Mouse (Mus musculus) CD4-positive, CD25-positive, alpha-beta regulatory T cell, adult 4 months (primary cell): ENCODE results near the gene Tapbpl. TPM values are rescaled to one million over a fixed set of nuclear protein-coding genes. Genes with fewer than 3 reads are reported as not detected.
A peak's percentile ranks its signal among the peaks of the same experiment; 100 is the strongest.

Experiments
- ATAC-seq: one replicate; pipeline ENCODE4 v1.8.0; 2017
- polyA plus RNA-seq, 2 experiments: library from polyadenylated mRNA; unstranded; fragments of 100-300 nt; shearing (Covaris generic); gene quantifications; one replicate each; pipeline ENCODE4 v1.2.1; 2017

Tapbpl gene
- polyA plus RNA-seq, 2 experiments from 2014 or later: 88.2 to 156 TPM

DNA sequence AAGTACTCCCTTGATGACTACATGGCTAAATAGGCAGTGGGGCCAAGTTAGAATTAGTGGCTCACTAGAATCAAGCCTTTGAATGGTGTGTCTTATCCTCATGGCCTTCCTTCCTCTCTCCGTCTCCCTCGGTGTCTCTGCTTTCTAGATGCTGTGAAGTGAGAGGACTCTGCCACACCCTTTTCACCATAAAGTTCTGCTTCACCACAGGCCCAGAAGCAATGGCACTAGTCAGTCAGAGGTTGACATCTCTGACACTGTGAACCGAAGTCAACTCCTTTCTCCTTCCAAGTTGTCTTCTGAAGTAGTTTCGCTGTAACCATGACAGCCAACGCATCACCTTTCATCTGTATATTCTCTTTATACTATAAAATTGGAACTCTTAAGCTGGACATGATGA is 7.9 kb upstream of the Tapbpl start:
- no peak for ATAC-seq

DNA sequence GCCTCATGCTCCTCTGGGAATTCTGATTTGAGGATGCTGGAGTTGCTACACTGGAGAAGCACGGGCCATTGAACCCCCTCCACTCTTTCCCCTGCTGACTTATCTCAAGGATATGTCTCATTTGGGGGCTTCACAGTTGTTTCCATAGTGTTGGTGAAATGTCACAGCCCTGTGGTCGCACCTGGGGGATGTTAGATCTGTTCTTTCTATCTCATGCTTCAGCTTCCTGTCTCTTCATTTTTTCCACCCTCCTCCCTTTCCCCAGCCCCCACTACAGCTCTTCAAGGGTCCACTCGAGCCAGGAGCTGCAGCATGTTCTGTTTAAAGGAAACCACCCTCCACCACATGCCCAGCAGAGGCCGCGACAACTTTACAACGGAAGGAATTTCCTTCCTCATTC is 6.7 kb upstream of the Tapbpl start:
- ATAC-seq: peak; percentile 22

DNA sequence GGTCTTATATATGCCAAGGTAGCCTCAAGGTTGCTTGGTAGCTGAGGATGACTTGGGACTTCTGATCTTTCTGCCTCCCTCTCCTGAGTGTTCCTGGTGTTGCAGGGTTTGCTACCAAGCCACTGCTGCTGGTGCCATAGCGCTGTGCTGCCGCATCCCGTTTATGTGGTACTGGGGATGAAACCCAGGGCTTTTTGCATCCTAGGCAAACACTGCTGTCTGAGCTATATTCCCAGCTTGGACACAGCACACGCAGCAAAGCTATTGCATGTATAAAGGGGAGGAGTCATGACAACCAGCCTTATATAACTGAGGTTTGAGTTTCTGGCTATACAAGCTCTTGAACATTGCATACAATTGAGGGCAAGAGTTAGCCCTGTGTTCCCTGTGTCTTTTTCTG is 5.8 kb upstream of the Tapbpl start:
- ATAC-seq: peak; percentile 33

DNA sequence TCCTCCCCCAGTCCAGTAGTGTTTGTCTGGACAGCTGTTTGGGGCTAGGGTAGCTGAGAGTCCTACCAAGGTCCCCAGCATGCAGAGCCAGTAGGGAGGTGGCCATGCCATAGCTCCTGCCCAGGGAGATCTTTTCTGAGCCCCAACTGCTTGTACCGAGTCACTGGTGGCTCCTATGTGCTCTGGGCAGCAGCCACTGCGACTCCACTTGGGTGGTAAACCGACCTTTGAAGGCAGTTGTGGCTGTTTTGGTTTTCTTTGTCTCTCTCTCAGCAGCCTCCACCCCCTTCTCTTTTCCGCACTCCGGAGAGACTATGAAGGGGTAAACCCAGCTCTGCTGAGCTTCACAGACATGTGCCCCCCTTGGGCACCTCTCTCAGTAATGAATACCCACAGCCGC is 5.1 kb upstream of the Tapbpl start, which contains the start of gene Cd27:
Gene Cd27 (minus strand): TSS at position 229 of the 400 bp plus-strand sequence.
- ATAC-seq: peak; percentile 40

DNA sequence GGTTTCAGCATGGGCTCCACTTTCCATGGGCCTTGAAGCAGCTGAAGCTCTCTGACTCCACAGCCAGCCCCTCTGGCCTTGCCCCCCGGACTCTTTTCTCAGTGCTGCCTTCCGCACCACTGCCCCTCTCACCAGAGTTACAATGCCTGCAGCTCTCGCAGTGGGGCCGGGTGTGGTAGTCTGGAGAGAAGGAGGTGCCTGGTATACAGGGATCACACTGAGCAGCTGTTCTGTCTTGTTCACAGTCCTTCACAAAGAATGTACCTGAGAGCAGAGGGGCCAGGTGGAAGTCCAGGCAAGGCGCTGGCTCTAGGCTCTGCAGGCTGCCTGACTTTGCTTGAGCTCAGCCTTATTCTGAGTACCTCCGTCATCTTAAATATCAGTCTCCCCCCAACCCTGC is 4.7 kb upstream of the Tapbpl start:
- ATAC-seq: no peak

DNA sequence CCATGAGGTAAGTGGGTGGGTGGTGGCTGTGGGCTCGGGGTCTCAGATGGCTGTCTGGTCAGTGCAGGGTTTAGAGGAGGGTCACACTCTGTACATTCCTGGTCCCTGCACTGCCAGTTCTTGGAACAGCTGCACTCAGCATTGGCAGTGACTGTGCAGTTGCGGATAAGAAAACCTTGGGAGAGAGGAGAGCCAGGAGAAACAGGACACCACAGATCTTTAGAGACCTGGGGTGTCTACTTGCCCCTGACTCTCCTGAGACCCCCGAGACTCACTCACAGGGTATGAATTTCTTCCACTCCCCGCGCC is 2.8 kb upstream of the Tapbpl start:
- no peak for ATAC-seq

DNA sequence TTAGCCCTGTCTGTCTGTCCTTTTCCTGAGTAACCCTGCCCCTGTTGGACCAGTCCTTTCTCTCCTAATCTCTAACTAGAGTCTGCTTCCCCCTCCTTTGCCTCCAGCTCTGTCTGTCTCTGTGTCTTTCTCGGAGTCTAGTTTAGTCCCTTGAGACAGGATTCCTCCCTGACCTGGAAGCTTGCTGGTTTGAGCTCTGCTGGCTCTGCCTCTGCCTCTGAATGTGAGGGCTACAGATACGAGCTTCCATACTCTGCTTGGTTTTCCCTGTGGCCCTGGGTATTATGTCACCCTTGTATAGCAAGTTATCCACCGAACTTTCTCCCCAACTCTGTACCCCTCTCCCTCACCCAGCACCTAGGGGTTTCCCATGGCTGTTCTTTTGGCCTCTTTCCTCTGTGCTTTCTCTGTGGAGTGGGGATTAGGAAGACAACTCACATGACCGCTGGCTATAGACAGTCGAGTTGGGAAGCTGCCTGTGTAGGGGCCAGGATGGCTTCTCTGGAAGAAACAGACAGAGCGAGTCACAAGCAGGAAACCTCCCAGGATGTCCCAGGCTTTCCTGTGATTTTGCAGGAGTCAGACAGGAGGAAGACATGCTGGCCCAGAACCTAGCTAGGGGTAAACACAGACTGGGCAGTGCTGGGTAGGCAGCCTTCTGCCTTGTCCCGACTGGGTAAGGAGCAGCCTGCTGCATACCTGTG is 2.3 kb upstream of the Tapbpl start:
- no peak for ATAC-seq

DNA sequence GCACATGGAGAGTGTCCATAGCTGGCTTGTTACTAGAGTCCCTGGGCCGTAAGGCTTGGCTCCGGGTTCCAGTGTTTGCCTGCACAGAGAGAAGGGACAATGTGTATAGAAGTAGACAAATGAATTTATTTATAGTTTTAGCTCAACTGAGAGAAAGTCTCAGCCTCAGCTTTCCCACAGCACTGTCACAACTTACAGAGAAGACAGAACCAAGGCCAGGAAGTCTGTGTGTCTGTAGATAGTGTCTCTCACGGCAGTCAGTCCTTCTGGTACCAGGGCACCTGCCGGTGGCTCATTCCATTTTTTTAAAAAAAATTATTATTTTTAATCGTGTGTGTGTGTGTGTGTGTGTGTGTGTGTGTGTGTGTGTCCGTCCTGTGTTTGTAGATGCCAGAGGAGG is 856 bp upstream of the Tapbpl start:
- ATAC-seq: no peak

DNA sequence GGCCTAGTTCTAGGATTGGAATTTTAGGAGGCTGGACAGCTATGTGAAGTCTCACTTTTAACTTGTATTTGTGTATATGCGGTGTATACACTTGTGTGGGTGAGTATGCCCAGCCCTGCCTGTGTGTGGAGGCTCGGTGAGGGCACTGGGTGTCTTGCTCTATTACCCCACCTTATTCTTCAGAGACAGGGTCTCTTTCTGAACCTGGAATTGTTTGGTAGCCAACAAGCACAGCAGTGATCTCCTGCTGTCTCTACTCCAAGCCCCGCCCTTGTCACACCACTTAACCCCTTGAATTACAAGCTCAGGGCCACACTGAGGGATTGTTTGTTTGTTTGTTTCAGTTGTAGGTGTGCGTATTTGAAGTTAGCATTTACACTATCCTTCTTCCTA is 381 bp upstream of the Tapbpl start:
- peak; percentile 4 for ATAC-seq

DNA sequence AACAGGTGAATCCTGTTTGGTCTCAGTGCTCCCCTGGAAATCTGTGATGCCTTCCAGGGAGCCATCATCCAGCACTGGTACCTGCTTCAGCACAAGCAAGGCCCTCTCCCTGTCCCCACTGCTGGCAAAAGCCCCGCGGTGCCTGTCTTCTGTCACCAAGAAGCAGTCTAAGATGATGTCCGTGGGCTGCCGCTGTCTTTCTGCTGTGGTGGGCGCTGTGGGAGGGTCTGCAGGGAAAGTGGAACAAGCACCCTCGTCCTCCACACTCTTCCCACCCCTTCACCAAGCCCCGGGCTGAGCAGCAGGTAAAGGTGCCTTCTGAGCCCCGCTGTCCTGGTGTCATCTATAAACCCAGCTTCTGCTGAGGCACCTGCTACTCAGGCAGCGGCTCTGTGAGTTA is 1.1 kb downstream of the Tapbpl start:
- no peak for ATAC-seq

DNA sequence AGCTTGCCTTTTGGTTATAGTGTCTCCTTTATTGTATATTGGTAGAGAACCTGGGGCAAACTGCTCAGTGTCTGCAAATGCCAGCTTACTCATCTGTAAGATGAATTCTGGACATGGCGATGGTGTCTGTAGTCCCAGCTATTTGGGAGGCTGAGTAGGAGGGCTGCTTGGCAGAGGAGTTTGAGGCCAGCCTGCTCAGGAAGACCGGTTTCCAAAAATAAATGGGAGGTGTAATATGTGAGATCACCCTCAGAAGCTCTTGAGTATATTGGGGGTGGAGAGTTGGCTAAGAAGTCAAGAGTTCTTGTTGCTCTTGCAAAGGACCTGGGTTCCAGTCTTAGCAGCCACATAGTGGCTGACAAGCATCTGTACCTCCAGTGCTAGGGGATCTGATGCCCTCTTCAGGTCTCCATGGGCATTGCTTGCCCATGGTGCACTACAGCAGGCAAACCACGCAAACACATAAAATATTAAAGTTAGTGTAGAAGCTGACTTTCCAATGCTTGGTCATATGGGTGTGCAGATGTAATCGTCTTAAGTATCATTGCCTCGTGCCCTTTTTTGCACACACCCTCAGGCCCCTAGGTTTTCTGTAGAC is 6.0 kb downstream of the Tapbpl start:
- no peak for ATAC-seq

DNA sequence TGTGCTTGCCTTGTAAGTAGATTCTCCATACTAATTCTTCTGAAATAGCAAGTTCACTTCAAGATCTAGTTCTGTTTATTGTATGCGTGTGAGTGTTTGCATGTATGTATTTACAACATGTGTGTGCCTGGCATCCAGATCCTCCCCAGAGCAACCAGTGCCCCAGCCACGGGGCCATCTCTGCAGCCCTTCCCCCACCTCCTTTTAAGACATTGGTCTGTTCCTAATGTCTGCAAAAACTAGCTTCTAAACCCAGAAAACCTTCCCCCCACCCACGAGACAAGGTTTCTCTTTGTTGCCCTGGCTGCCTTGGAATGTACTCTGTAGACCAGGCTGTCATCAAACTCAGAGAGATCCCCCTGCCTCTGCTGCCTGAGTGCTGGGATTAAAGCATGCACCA is 9.1 kb downstream of the Tapbpl start:
- ATAC-seq: peak; percentile 1

DNA sequence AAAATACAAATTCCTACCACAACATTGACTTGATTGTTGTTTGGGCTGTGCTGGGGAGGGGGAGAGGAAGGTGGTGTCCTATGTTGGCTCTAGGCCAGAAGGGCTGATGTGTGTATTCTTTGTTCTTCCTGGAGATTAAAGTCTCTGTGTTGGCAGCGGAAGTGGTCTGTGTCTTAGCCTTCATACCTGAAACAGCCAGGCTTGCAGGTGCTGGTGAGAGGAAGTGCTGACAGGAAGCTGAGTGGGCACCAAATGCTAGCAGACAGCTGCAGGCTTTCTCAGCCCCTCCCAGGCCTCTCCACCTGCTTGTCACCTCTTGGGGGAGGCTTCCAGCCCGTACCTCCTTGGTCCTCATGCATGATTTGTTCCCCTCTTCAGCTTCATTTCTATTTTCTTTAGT is 9.5 kb downstream of the Tapbpl start:
- ATAC-seq: peak; percentile 92

DNA sequence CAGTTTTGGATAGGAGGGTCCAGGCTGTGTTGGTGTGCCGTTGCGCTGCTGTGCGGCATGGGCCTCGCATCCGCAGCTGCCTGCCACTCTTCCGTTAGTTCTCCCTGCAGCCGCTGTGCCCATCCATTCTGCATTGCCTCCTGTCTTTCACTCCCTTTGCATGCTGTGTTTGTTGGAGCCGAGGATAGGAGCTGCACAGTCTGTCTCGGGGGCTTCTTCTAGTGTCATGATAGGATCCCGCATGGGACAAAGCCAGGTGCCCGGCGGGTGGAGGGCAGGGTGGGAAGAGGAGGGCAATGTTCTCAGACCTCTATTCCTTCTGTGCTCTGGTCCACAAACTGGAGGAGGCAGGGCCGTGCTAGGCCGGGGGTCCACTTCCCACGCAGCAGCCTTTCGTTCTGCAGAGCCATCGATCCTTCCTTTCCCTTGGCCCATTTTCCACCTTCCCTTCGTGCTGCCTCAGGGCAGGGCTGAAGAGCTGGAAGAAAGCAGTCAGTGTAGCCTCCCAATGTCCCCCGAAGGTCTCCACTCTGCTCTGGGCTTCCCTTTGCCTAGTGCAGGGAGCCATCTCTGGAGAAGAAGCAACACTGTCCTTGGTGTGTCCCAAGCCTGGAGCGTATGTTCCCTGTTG is 10.4 kb downstream of the Tapbpl start:
- no peak for ATAC-seq

DNA sequence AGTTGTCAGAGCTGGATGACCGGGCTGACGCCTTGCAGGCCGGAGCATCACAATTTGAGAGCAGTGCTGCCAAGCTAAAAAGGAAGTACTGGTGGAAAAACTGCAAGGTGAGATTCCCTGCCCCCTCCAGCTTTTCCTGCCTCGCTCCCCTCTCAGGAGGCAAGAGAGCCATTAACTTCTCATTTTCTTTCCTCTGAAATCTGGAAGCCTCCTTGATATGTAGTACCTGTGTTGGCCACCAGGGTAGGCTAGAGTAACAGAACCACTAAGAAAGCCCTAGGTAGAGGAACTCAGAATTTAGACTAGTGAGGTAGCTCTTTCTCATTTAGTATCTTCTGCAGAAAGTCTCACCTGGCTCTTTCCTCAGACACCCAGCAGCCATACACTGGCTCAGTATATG is 12.7 kb downstream of the Tapbpl start:
- peak; percentile 16 for ATAC-seq

DNA sequence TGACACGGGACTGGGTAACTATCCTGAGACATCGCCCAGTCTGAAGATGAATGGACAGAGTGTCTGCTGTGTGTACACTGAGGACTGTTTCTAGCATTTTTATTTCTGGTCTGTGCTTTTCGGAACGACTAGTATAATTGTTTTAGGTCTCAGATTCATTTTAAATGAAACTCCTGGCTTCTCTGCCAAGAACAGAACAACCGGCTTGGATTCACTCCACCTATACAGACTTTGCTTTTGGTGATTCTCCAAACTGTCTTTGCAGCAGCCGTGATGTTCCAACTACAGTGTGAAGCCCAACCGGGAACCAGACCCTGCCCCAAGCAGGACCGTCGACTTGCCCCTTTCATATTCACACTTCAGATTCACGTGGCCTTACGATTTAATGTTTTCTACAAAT is 13.8 kb downstream of the Tapbpl start:
- no peak for ATAC-seq

DNA sequence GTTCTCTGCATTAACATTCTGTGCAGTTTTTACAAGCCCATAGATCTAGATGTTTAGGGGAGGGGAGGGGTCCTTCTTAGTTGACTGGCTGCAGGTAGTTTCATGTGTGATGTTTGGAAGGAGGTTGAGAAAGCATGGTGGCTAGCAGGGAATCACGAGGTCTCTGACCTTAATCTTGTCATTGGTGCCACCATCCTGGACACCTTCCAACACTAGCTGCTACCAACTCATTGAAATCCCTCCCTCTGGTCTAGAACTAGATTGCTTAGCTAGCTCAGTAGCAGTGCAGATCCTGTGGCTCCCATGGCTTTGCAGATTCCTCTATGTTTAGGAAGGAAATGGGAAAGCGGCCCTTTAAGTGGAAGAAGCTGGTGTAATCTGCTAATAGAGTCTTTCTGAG is 14.8 kb downstream of the Tapbpl start:
- no peak for ATAC-seq

DNA sequence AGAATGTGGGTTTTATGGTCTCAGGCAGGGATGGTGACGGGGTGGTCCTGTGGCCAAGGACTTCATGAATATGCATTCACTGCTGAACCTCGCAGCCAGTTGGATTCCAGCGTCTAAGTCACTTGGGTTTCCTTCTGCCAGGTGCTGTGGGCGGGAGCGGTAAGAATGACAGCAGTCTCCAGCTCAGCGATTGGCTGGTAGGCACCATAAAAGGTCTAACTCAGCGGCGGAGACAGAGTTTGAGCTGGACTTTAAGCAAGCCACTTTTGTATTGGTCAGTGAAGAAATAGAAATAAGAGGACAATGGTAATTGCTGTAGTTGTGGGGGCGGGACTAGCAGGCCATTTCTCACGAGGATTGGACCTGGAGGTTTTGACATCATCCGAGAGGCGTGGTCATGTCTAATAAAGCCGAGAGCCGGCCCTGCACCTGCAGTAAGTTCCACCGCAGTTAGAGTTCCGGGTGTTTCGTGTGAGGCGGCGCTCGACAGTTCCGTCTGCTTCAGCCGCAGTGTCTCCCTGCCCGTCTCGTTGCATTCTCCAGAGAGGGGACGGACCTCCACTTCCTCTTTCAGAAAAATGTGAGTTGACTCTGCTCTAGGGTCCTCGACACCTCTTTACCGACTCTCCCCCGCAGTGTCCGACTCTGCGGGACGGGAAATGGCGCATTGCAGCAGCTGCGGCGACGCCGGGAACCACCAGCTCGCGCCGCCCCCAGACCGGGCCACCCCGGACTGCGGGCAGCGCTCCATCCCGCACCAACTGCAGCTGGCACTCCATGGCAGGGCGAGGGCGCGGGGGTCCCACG is 16.3 kb downstream of the Tapbpl start, which contains the start of gene Vamp1:
Gene Vamp1 (plus strand): TSS at position 404 of the 807 bp plus-strand sequence.
- peak; percentile 87 for ATAC-seq

DNA sequence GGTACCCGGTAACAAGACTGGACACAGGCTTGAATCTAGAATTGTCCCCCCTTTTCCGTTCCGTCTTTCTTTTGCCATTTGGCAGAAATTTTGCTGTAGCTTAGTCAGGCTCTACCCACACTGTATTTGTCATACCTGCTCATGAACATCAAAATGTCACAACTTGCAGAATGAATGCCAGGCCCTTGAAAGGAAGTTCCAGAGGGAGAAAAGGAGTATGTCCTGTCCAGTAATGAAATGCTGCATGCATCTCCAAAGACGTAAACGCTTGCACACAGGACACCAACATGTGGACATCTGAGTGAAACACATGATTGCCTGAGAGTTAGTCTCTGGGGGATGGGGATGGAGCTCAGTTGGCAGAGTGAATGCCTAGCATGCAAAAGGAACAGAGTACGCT is 17.9 kb downstream of the Tapbpl start:
- no peak for ATAC-seq

DNA sequence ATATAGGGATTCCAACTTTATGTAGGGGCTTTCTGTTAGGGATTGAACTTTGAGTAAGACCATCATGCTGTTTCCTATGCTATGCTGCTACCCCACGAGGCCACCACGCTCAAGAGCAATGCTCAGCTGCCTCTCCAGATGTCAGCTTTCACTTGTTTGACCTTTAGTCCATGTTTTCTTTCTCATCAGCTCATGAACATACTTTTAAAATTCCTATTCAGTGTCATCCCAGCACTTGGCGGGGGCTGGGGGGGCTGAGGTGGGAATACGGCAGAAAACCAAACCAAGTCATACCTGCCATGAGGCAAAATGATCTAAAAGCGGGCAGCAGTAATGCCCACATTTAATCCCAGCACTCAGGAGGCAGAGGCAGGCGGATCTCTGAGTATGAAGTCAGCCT is 18.5 kb downstream of the Tapbpl start:
- ATAC-seq: no peak

DNA sequence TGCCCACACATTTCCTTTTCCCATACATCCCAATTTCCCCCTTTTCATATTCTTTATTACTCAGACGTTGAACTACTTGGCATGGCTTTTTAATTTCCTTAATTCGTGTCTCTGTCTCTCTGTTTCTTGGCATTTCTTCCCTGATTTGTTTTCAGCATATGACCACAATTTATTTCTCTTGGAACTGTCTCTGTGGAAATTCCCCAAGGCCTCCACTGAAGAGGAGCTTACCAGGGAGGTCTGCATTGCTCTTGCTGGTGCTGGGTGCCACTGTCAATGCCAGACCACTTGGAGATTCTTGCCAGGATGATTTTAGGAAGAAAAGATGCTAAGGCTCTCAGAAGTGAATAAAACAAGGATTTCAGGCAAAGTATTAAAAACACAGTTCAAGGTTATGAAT is 19.0 kb downstream of the Tapbpl start:
- ATAC-seq: no peak

DNA sequence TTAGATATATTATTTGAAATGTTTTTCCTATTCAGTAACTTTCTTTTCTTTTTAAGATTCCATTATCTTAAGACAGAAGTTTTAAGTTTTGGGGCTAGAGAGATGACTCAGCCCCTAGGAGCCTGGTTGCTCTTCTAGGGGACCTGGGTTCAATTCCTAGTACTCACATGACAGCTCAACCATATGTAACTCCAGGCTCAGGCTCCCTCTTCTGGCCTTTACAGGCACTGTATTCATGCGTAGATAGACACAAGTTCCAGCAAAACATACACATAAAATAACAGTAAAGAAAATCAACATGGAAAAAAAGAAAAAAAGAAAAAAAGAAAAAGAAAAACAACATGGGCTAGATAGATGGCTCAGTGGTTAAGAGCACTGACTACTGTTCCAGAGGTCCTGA is 21.2 kb downstream of the Tapbpl start:
- ATAC-seq: no peak

DNA sequence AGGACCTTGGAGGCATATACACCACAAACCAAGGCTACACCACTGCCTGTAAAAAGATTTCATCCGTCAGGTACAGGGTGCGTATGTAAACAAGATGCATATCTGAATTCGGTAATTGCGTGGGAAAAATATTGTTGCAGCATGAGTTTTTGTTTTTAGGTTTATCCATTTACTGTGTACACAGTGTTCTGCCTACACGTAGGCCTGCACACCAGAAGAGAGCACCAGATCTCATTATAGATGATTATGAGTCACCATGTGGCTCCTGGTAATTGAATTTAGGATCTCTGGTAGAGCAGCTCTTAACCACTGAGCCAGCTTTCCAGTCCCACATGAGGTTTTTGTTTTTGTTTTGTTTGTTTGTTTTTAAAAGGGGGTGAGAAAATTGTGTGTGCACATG is 34.5 kb downstream of the Tapbpl start:
- ATAC-seq: no peak

DNA sequence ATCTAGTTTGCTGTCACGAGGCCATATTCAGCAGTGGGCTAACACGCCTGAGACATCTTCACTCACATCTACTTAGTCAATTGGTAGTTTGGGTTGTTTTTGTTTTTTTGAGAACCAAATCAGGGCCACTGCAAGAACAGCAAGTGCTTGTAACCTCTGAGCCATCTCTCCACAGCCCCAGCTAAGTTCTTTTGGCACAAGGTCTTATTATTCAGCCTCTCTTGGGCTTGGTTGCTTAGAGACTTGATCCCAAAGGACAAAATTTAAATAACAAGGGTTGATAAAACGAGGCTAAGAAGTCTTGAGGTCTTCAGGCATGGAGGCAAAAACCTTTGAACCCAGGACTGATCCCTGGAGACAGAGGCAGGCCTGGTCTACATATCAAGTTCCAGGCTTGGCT is 35.4 kb downstream of the Tapbpl start:
- no peak for ATAC-seq
